Mouse (Mus musculus) NIH3T3 (cell line): ENCODE measurements at regions not wholly inside any gene's neighbourhood (a gene's known extent, or its start where the extent isn't known, plus 50 kb on each side); places are given as distances from the start of the nearest gene placed in this dataset.

ENCODE experiments used
- DNase-seq: peaks from one replicate; pipeline ENCODE4 v3.0.0-alpha.2; 2012; ENCODE audit warnings: low read depth

DNA sequence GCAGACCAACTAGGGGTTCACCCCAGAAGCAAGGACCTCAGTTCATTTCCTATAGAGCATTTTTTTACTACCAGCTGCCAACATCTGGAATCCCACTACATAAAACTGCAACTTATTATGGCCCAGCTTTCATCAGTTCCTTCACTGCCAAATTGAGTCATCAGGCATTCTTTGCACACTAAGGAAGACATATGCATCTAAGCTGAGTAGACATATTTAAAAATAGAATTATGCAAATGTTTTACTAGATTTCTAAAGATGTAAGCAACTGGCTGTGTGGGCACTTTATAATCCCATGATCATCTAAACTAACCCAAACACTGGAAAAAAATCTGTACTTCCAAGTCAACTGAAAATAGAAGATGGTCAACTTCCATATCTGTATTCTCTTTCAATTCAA, 415.9 kb upstream of the Rarb start:
- DNase-seq, result no peak

DNA sequence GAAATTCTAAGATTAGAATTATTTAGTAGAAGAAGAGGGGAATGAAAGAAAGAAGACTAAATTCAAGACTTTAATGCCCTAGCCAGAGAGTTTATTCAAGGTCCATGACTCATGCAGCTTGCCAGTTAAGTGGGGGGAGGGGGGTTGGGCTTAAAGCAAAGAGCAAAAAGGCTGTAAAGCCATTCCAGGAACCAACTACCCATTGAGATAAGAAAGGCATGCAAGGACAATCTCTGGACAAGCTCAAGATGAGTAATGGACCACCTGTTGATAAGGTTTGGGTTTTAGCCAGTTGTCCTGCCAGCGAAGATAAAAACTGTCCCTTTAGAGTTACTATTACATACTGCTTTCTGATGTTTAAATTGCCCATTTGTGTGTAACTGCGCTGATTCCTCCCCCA, 392.5 kb upstream of the Rarb start:
- peak; percentile 16 for DNase-seq

GRCm38 (mm10) chr14:17205691-17206090, 386.7 kb upstream of the Rarb start:
- DNase-seq, result peak; percentile 14

DNA sequence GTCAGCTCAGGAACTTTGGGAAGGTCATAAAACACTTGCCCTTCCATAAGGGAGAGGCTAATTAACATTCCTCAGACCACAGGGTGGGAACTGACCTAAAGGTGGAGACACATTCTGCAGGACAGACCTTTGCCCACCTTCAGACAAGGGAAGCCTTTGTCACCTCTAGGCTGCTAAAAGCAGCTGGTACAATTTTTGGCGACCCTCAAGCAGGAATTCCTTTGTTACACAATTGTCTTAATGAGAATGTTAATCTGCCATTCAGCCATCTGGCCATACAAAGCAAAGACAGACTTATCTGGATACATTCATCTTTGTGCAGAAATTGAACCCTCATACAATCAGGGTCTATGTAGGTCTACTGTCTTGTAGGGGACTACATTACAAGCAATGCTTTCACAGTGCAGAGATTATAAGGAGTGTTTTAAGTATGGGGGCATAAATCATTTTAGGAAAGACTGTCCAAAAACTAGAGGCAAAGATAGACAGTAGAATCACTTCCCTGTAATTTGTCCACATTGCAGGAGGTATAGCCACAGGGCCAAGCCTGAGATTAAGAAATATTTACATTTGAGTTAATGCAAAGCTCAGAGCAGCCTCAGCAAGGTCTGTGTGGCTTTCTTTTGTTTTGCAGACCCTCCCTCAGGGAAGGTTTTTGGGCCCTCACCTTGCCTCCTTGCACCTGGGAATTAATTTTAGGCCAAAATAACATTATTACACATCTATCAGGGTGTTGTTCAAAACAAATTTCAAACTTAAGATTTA, 384.5 kb upstream of the Rarb start:
- no peak for DNase-seq

DNA sequence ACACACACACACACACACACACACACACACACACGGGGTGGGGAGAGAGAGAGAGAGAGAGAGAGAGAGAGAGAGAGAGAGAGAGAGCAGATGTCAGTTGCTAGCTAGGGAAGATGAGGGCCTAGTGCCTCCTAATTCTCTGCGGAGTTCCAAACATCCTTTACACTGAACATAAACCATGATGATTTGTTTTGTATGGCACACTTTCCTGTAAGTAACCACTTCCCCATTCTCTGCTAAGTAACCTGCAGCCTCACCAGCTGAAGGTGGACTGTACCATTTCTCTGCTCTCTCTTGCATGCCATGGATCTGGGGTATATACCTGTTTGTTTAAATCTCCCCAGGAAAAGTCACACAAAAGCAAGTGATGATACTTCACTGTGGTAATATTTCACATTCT, 374.0 kb upstream of the Rarb start:
- no peak for DNase-seq

DNA sequence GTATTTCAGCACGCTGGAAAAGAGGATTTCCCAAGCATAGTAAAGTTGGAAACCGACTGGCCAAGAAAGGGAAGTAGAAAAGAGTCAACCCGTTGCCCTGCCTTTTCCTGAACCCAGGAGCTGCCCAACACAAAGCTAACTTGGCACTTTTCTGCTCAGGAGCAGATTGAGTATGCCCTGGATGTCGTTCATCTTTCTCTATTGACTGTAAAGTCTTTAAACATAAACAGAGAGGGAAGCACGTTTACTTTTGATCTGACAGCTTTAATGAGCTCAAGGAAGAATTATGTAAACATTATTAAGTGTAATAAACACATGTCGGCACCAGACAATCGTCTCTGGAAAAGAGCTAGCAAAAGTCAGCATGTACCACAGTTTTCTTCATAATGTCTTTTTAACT, 354.3 kb upstream of the Rarb start:
- DNase-seq, result no peak

GRCm38 (mm10) chr14:17172330-17173110, 353.6 kb upstream of the Rarb start:
- no peak for DNase-seq

DNA sequence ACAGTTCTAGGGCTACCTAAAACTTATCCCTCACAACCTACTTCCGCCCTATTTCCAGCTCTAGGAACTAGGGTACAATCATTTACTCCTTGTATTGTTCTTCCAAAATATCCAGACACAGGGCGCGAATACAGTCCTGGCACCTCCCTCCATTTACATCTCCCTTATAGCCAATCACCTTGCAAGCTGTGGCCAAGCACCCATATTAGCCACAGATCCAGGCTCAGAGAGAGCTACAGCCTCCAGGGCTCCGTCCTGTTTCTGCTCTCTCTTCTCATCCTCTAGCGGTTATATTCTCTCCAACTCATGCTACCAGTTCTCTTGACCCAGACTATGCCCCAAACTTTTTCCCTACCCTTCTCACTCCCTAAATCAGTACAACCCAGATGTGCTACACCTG, 352.9 kb upstream of the Rarb start:
- DNase-seq, result no peak

GRCm38 (mm10) chr14:17158324-17158723, 339.4 kb upstream of the Rarb start:
- DNase-seq, result no peak

GRCm38 (mm10) chr14:17156402-17156954, 337.5 kb upstream of the Rarb start:
- no peak for DNase-seq

GRCm38 (mm10) chr14:17120679-17121078, 301.7 kb upstream of the Rarb start:
- no peak for DNase-seq

- DNase-seq, result peak; percentile 3
These were observed 287.7 kb upstream of the Rarb start for GRCm38 (mm10) chr14:17106668-17107067.

- no peak for DNase-seq
These were observed 283.5 kb upstream of the Rarb start for GRCm38 (mm10) chr14:17102486-17102885.

DNA sequence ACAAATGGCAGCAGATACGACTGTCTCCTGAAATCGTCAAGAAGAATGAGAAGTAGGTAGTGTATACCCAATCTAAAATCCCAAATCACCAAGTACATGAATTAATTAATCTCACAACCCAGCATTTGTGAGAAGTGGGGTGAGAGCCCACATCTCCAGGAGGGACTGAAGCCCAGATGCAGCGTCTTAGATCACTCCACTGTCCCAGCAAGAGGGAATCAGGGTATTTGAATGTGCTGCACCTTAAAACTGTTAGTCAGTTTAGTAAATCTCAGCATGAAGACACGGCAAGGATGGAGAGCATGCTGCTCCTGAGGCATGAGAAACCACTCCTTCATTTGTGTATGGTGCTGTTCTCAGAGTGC, 271.6 kb upstream of the Rarb start:
- DNase-seq, result no peak

- DNase-seq, result no peak
These were observed 270.9 kb upstream of the Rarb start for GRCm38 (mm10) chr14:17089640-17090572.

- no peak for DNase-seq
These were observed 270.2 kb upstream of the Rarb start for GRCm38 (mm10) chr14:17089089-17089634.

DNA sequence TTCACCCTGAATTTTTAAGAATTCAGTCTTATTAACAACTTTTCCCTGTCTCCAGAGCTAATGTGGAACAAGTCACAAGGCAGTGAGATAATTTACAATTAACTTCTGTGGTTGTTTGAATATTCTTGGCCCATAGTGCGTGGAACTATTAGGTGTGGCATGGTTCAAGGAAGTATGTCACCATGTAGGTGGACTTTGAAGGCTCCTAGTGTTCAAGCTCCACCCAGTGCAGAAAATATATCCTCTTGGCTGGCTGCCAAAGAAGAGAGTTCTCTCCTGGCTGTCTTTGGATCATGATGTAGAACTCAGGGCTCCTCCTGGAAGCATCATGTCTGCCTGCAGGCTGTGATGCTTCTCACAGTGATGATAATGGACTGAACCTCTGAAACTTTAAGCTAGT, 268.9 kb upstream of the Rarb start:
- no peak for DNase-seq

DNA sequence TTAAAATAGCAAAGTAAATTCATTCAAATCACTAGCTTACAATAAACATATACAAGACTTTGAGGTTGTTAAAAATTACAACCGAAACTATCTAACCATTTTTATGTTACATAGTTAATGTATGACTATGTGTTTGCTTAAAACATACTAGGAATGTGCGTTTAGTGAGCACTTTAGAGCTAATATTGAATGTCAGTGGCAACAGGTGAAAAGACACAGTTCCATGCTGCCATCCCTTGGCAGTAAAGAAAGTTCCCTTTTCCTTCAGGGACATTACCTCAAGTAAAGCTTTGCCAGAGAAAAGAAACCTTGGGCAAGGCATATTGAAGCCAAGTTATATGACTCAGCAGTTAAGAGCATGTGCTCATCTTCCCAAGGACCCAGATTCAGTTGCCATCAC, 265.0 kb upstream of the Rarb start:
- DNase-seq, result peak; percentile 7

DNA sequence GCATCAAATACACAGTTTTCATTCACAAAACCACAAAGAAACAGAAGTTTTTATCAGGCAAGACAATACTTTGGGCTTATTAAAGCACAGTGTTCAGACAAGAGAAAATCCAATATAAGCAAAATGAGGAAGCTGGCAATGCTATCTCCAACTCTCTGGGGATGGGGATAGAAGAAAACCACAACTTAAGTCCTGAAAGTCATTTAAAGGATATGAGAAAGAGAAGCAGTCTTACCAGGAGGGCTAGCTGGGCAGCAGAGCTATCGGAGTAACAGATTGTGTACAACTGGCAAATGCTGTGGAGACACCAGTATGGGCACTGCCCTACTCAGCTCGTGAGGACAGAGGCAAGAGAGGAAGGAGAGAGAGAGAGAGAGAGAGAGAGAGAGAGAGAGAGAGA, 262.9 kb upstream of the Rarb start:
- no peak for DNase-seq

- DNase-seq, result no peak
These were observed 260.6 kb upstream of the Rarb start for GRCm38 (mm10) chr14:17079513-17079912.

DNA sequence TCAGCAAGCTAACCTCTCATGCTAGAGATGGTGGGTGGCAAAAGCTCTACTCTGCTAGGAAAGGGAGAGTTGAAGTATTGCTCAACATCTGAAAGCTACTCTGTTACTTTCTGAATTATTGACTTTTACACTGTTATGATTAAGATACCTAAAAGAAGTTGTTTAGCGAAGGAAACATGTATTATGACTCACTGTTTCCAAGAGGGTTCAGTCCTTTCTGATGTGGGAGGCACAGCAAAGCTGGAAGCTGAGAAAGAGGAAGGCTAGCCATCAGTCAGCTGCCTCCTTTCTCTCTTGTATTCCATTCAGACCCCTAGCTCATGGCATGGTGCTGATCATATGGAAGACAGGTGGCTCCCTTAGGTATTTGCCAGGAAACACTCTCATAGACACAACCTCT, 242.4 kb upstream of the Rarb start:
- DNase-seq, result peak; percentile 11

GRCm38 (mm10) chr14:17058438-17058837, 239.5 kb upstream of the Rarb start:
- no peak for DNase-seq
